Comparison of ENCODE assay signal across 8 mouse cellular contexts in genomic region chr6:35176979-35177649, GRCm38 (mm10). TPM values are rescaled to one million over a fixed set of nuclear protein-coding genes. Genes with fewer than 3 reads are reported as not detected.
DNase-seq lines count a peak whose midpoint lies in the region; ATAC-seq lines count a peak whose summit lies in the region.

TSS of gene Nup205 (plus strand) at chr6:35177421.

- DNase-seq in T-cell, adult 2 months (ENCODE audit: low spot score), result peak; percentile 85
- peak; percentile 90 to 91 for DNase-seq in cerebellum, postnatal 10 days
- DNase-seq in frontal cortex, postnatal 10 days (ENCODE audit: low spot score in 2 of 2), result peak; percentile 71 to 84
- peak; percentile 88 for DNase-seq in hindbrain, embryonic 11.5 days (ENCODE audit: low spot score)
- DNase-seq in layer of hippocampus, adult 9-11 months, result peak; percentile 83
- DNase-seq in ovary, adult 18-20 months (ENCODE audit: low spot score), result peak; percentile 71
- DNase-seq in thymus, postnatal 25 days, result peak; percentile 88

- H3K9ac ChIP-seq in hindbrain, embryonic 11.5 days (ENCODE audit: low read depth, low read length), result peak within 1 kb of the TSS; percentile 89
- peak within 1 kb of the TSS; percentile 92 for H3K9ac ChIP-seq in lung, embryonic 16.5 days (ENCODE audit: low read length)

- peak; percentile 94 for ATAC-seq in hindbrain, embryonic 11.5 days (ENCODE audit: low FRiP score)
- ATAC-seq in lung, embryonic 16.5 days (ENCODE audit: low read depth), result peak; percentile 95

- no peaks in the 10 kb centered on the region for H3K27me3 ChIP-seq in hindbrain, embryonic 11.5 days (ENCODE audit: control insufficient read depth, insufficient read depth, low read length)
- H3K27me3 ChIP-seq in lung, embryonic 16.5 days (ENCODE audit: control insufficient read depth, insufficient read depth, low read depth, low read length), result no peaks in the 10 kb centered on the region

- 3% methylated on average over 34 of the region's 34 CpGs for WGBS in hindbrain, embryonic 11.5 days
- 3% methylated on average over 34 of the region's 34 CpGs for WGBS in lung, embryonic 16.5 days

- H3K4me1 ChIP-seq in hindbrain, embryonic 11.5 days (replicated peaks; ENCODE audit: control insufficient read depth, insufficient read depth, low read length), result no peaks in the 10 kb centered on the region
- 0 out of 2 replicates have a peak, but pooled peaks cover 4% of the 10 kb centered on the region for H3K4me1 ChIP-seq in lung, embryonic 16.5 days (replicated peaks; ENCODE audit: control insufficient read depth, insufficient read depth, low read length)

- no peaks in the 10 kb centered on the region for H3K9me3 ChIP-seq in hindbrain, embryonic 11.5 days (ENCODE audit: control insufficient read depth, low read length)
- H3K9me3 ChIP-seq in lung, embryonic 16.5 days (ENCODE audit: control insufficient read depth, low read length), result no peaks in the 10 kb centered on the region

- H3K4me3 ChIP-seq in hindbrain, embryonic 11.5 days (ENCODE audit: low read depth, low read length), result peak within 1 kb of the TSS; percentile 86
- peak within 1 kb of the TSS; percentile 70 for H3K4me3 ChIP-seq in lung, embryonic 16.5 days (ENCODE audit: low read length)

- H3K27ac ChIP-seq in hindbrain, embryonic 11.5 days (ENCODE audit: low read depth, low read length), result peak within 1 kb of the TSS; percentile 96
- H3K27ac ChIP-seq in lung, embryonic 16.5 days (ENCODE audit: low read length), result peak within 1 kb of the TSS; percentile 97

- peak within 1 kb of the TSS; percentile 83 for H3K4me2 ChIP-seq in hindbrain, embryonic 11.5 days (replicated peaks; ENCODE audit: low read depth, low read length)
- H3K4me2 ChIP-seq in lung, embryonic 16.5 days (ENCODE audit: low read depth, low read length), result peak within 1 kb of the TSS; percentile 87

- H3K36me3 ChIP-seq in hindbrain, embryonic 11.5 days (ENCODE audit: control insufficient read depth, insufficient read depth, low read length), result no peaks in the 10 kb centered on the region
- no peaks in the 10 kb centered on the region for H3K36me3 ChIP-seq in lung, embryonic 16.5 days (ENCODE audit: control insufficient read depth, insufficient read depth, low read length)

RNA-seq across cellular contexts. Expression of gene Nup205, which starts in this region (rescaled TPM):
- 40.8 and 50.2 TPM in 2 replicates for polyA plus RNA-seq in hindbrain, embryonic 11.5 days (2014; fragmentation: Nextera tagmentation; extraction: Ambion mirVana)
- polyA plus RNA-seq in lung, embryonic 16.5 days (2015; fragmentation: Nextera tagmentation; extraction: Ambion mirVana), result 36.7 and 40.4 TPM in 2 replicates

Comparison
In these comparisons a context has a peak if more than half of its experiments do, and no peak if none do; other contexts are left out.
1. Peak in every context shown above with its lines: DNase-seq, ATAC-seq, H3K4me3 ChIP-seq and H3K27ac ChIP-seq.